Mouse (Mus musculus) heart, embryonic 14.5 days (tissue): ENCODE results near the gene Adgrg5. TPM values are rescaled to one million over a fixed set of nuclear protein-coding genes. Genes with fewer than 3 reads are reported as not detected.

Source experiments
- ATAC-seq: fragments of 200-750 bp; cut with Nextera tagmentation; 2 replicates; pipeline ENCODE4 v1.8.0; 2017; ENCODE audit warnings: low read depth, moderate TSS enrichment; ENCODE audit not compliant: insufficient number of reproducible peaks, insufficient read depth, low FRiP score
- H3K27ac ChIP-seq, 2 experiments: fragments of 200-500 bp in 1 of 2; fragments of 300-500 bp in 1 of 2; sonication (generic) in 1 of 2; replicated peaks in 1 of 2; 2 replicates each; pipeline ENCODE4 v1.5.1; 2012 to 2014; ENCODE audit warnings: low read depth in 2 of 2, low read length in 2 of 2, control low read depth in 1 of 2, mild to moderate bottlenecking in 1 of 2, mixed read lengths in 1 of 2; ENCODE audit not compliant: control insufficient read depth in 1 of 2, insufficient read depth in 1 of 2
- H3K27me3 ChIP-seq: fragments of 300-500 bp; sonication (generic); 2 replicates; pipeline ENCODE4 v1.6.1; 2014; ENCODE audit warnings: mild to moderate bottlenecking, low read length, control low read depth; ENCODE audit not compliant: control insufficient read depth, insufficient read depth
- H3K36me3 ChIP-seq: fragments of 300-500 bp; sonication (generic); 2 replicates; pipeline ENCODE4 v1.6.1; 2014; ENCODE audit warnings: mild to moderate bottlenecking, control low read depth, low read length, mixed read lengths; ENCODE audit not compliant: control insufficient read depth, insufficient read depth
- H3K4me1 ChIP-seq, 2 experiments: fragments of 200-500 bp in 1 of 2; fragments of 300-500 bp in 1 of 2; sonication (generic) in 1 of 2; 2 replicates each; pipeline ENCODE4 v1.6.1; 2012 to 2014; ENCODE audit warnings: low read length in 2 of 2, control low read depth in 1 of 2, mixed read lengths in 1 of 2; ENCODE audit not compliant: control insufficient read depth in 2 of 2, insufficient read depth in 2 of 2
- H3K4me2 ChIP-seq: fragments of 300-500 bp; sonication (generic); 2 replicates; pipeline ENCODE4 v1.6.1; 2014; ENCODE audit warnings: mild to moderate bottlenecking, low read length
- H3K4me3 ChIP-seq, 2 experiments: fragments of 200-500 bp in 1 of 2; fragments of 300-500 bp in 1 of 2; sonication (generic) in 1 of 2; 2 replicates each; pipeline ENCODE4 v1.5.1; 2012 to 2014; ENCODE audit warnings: low read length in 2 of 2, mild to moderate bottlenecking in 2 of 2, control low read depth in 1 of 2, low read depth in 1 of 2, moderate library complexity in 1 of 2; ENCODE audit not compliant: control insufficient read depth in 1 of 2, insufficient read depth in 1 of 2
- H3K9ac ChIP-seq: fragments of 300-500 bp; sonication (generic); 2 replicates; pipeline ENCODE4 v1.6.1; 2014; ENCODE audit warnings: mild to moderate bottlenecking, low read length
- H3K9me3 ChIP-seq: fragments of 300-500 bp; sonication (generic); 2 replicates; pipeline ENCODE4 v1.6.1; 2016; ENCODE audit warnings: low read length, control low read depth; ENCODE audit not compliant: control insufficient read depth
- WGBS: fragments of 180-500 bp; shearing (Covaris S2); extraction: QIAGEN DNeasy Blood & Tissue Kit; methylation state at CpG from one replicate; pipeline ENCODE4 v1.1.7; 2014; 5-methylcytosine and 5-hydroxymethylcytosine counted together
- polyA plus RNA-seq: library from polyadenylated mRNA; unstranded; fragments of >200 nt; fragmentation: Nextera tagmentation; extraction: Ambion mirVana; gene quantifications from 2 replicates; pipeline ENCODE4 v1.2.1, GENCODE M21; 2014

Gene Adgrg5
- polyA plus RNA-seq, 1 experiment from 2014 or later = 0.07 TPM

DNA sequence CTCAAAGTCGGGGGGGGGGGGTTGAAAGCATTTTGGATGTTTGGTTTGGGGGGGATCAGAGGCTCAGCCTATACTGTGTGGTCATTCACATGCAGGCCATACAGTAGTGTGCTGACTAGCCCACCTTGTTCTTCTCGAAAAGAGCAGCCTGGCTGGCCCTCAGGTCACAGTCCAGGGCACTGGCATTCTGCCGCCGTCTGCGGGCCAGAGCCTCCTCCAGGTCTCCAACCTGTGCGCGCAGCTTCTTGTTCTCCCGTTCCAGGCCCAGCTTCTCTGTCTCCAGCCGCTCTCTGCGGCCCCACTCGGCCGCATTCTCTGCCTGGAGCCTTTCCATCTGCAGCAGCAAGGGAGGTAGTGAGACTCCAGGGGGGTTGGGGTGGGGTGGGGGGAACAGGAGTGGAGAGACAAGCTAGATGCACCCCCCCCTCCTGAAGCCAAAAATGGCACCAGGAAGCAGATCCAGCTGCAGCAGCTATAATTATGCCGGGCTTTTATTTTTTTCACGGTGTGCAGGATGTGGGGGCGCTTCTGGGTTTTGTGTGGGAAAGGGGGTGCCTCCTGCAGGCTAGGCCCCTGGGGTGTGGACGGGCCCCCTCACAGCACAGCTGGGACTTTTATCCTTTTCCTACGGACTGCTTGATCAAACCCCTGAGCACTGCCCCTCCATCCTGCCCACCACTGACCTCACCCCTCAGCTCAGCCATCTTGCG is 15.7 kb upstream of the Adgrg5 start:
- no peak overlapping the region for H3K4me2 ChIP-seq
- H3K4me1 ChIP-seq = peaks cover 15 to 24% of the 10 kb centered on the region in 2 experiments
- H3K27me3 ChIP-seq = no peaks in the 10 kb centered on the region; the same call in 1 of the 2 replicates
- H3K27ac ChIP-seq = no peak overlapping the region
- no peak overlapping the region for H3K9ac ChIP-seq
- peaks cover 89% of the 10 kb centered on the region for H3K36me3 ChIP-seq
- H3K9me3 ChIP-seq = no peaks in the 10 kb centered on the region
- 78% methylated on average over 18 of the region's 18 CpGs for WGBS
- no peak overlapping the region for H3K4me3 ChIP-seq
- no peak for ATAC-seq

DNA sequence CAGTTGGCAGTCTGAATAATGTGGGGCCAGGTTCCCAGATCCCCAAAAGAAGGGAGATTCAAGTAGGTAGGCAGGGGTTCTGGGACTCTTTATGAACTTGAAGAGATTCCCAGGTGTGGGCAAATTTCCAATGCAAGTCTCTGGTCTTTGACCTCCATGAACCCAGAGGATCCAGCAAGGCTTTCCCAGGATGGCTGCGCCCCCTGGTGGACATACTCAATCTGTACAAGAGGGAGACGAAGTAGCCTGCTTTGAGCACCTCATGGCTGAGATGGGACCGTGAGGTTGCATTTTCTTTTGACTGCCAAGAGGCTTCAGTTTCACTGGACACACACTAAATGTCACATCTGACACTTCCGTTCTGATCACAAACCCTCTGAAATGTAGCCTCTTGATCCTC is 14.6 kb upstream of the Adgrg5 start:
- Histone ChIP-seq H3K4me3 (no peak overlapping the region), H3K27ac (no peak overlapping the region), H3K4me2 (no peak overlapping the region), H3K9ac (no peak overlapping the region), H3K27me3 (no peaks in the 10 kb centered on the region; the same call in 1 of the 2 replicates), H3K9me3 (no peaks in the 10 kb centered on the region), H3K4me1 (peaks cover 24 to 35% of the 10 kb centered on the region in 2 experiments), H3K36me3 (peaks cover 82% of the 10 kb centered on the region)
- no peak for ATAC-seq
- 3% methylated on average over 4 of the region's 4 CpGs for WGBS

DNA sequence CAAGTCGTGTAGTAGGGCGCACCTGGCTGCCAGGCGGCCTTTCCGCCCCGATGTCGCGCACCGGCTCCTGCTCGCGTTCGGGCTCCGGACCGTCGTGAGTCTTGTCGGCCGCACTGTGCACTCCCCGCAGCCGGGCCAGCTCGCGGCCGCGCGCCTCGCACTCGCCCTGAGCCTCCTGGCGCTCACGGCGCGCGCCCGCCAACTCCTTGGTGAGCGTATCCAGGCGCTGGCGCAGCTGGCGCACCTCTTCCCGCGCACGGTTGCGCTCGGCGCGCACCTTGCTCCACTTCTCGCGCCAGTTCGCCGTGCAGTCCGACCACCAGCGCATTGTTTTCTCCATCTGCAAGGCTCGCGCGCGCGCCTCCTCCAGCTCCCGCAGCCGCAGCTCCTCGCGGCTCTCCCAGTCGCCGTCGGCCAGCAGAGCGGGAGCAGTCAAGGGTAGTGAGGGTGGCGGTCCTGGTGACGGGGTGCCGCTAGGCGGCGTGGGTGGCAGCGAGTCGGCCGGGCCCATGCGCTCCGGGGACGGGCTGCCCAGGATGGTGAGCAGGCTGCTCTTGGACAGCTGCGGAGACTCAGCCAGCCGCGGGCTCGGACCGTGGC is 10.3 kb upstream of the Adgrg5 start:
- 0 out of 2 replicates have a peak, but pooled peaks have one; percentile 5 for ATAC-seq
- Histone ChIP-seq H3K4me1 (peaks cover 37 to 53% of the 10 kb centered on the region in 2 experiments), H3K9ac (peak overlapping the region; percentile 62; the same call in 1 of the 2 replicates), H3K27ac (no peak overlapping the region), H3K4me2 (peak overlapping the region; percentile 69), H3K27me3 (no peaks in the 10 kb centered on the region; the same call in 1 of the 2 replicates), H3K9me3 (no peaks in the 10 kb centered on the region), H3K4me3 (peak overlapping the region; percentile 28 to 35), H3K36me3 (peaks cover 44% of the 10 kb centered on the region)
- 12% methylated on average over 76 of the region's 77 CpGs for WGBS

DNA sequence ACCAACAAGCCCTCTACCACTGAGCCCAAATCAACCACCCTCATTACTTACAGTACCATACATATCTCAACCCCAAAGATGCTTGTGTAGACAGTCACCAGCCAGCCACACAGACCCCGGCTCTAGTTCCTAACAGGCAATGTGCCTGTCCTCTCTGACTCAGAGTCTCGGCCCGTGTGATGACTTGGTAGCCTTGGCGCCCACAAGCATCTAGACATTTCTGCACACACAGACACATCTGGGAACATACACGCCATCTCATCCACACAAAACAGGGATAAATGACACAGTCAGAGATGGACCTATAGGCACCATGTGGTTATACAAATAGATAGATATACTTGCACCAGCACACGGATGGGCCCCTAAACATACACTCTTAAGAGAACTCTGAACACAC is 9.2 kb upstream of the Adgrg5 start:
- Histone ChIP-seq H3K4me2 (peak overlapping the region; percentile 47; the same call in 1 of the 2 replicates), H3K27ac (peak overlapping the region in 1 of 2 experiments; percentile 41; a peak in 1 of 4 replicates), H3K27me3 (no peaks in the 10 kb centered on the region; the same call in 1 of the 2 replicates), H3K4me1 (peaks cover 38 to 50% of the 10 kb centered on the region in 2 experiments), H3K9ac (no peak overlapping the region), H3K4me3 (no peak overlapping the region), H3K36me3 (peaks cover 36% of the 10 kb centered on the region), H3K9me3 (no peaks in the 10 kb centered on the region)
- no peak for ATAC-seq
- WGBS = 67% methylated on average over 6 of the region's 6 CpGs

DNA sequence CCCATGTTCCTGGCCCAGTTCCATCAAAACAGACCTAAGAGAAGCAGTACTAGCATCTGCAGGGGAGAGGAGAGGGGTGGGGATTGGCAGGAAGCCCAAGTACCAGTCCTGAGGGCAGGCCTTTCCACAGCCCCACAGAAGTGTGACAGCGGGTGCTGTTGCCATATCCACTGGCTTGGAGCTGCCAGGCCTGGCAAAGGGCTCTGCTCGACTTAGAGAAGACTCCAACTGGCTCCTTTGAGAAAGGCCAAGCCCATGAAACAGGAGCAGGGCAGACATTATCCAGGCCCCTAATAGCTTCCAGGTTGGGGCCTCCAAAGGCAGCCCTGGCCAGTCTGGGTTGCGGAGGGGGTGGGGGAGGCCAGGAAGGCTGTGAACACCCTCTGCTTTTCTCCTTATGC is 8.8 kb upstream of the Adgrg5 start:
- ATAC-seq = peak; percentile 44
- 26% methylated on average over 3 of the region's 3 CpGs for WGBS

DNA sequence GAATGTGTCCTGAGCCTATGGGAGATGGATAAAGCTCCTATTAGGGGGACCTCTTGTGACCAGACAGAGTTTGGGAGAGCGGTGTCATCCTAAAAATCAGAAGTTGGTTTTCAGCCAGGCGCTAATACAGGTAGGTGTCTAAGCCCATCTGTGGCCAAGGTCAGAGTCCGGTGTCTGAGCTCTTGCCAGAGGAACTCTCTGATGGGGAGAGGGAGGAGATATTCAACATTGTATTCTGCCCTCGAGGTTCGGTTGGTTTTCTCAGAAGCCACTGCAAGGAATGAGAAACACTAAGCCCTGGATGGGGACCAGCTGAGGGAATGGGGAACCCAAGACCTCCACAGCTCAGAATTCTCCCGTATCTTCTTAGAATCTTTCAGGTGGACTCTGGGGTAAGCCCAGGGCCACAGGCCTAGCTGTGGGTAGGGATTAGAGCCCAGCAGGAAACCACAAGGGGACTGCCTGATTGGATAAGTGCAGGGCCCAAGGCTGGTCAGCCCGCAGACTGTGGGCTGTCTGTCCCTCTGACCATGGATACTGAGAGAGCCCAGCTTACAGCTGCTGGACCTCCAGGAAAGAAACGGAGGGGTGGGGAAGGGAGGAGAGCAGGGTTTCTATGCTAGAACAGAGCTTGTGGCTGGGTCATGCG is 7.1 kb upstream of the Adgrg5 start:
- H3K9ac ChIP-seq = peak overlapping the region; percentile 94
- no peaks in the 10 kb centered on the region; the same call in 1 of the 2 replicates for H3K27me3 ChIP-seq
- peaks cover 38 to 50% of the 10 kb centered on the region in 2 experiments for H3K4me1 ChIP-seq
- peak overlapping the region; percentile 86 to 89 for H3K4me3 ChIP-seq
- H3K27ac ChIP-seq = peak overlapping the region in 1 of 2 experiments; percentile 87; a peak in 1 of 4 replicates
- no peak for ATAC-seq
- peak overlapping the region; percentile 89 for H3K4me2 ChIP-seq
- 46% methylated on average over 9 of the region's 9 CpGs for WGBS
- no peaks in the 10 kb centered on the region for H3K9me3 ChIP-seq
- peaks cover 17% of the 10 kb centered on the region for H3K36me3 ChIP-seq

More for the DNA sequence above, 8.8 kb upstream of the Adgrg5 start:
- H3K4me2 ChIP-seq = peak overlapping the region; percentile 47
- H3K27ac ChIP-seq = peak overlapping the region; percentile 32 to 68; a peak in 3 of 4 replicates
- H3K9ac ChIP-seq = peak overlapping the region; percentile 48; the same call in 1 of the 2 replicates
- peaks cover 38 to 50% of the 10 kb centered on the region in 2 experiments for H3K4me1 ChIP-seq
- H3K36me3 ChIP-seq = peaks cover 31% of the 10 kb centered on the region
- H3K27me3 ChIP-seq = no peaks in the 10 kb centered on the region; the same call in 1 of the 2 replicates
- no peak overlapping the region; a peak in 1 of 4 replicates for H3K4me3 ChIP-seq
- H3K9me3 ChIP-seq = no peaks in the 10 kb centered on the region

DNA sequence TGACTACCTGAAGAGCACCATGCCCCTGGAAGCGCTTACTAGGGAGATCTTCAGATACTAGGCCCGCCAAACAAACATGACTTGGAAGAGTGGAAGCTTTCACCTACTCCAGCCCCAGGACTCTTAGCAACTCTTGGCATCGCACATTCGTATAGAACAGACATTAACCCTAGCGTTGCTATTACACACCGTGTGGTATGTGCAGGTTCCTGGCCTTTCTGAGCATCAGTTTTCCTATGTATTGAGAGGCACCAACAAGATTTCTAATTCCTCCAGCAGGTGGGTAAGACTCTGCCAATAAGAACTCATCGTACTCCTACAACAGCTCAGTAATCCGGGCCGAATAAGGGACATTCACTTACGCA is 6.6 kb upstream of the Adgrg5 start:
- 6% methylated on average over 10 of the region's 10 CpGs for WGBS
- ATAC-seq = no peak
- H3K27ac ChIP-seq = peak overlapping the region; percentile 6 to 87; a peak in 3 of 4 replicates
- H3K9me3 ChIP-seq = no peaks in the 10 kb centered on the region
- peak overlapping the region; percentile 89 for H3K4me2 ChIP-seq
- peaks cover 12% of the 10 kb centered on the region for H3K36me3 ChIP-seq
- no peaks in the 10 kb centered on the region; the same call in 1 of the 2 replicates for H3K27me3 ChIP-seq
- peaks cover 38 to 54% of the 10 kb centered on the region in 2 experiments for H3K4me1 ChIP-seq
- H3K4me3 ChIP-seq = peak overlapping the region; percentile 86 to 89
- peak overlapping the region; percentile 94 for H3K9ac ChIP-seq
